Mouse (Mus musculus): Measurements from ENCODE around the gene Ajm1.

DNA sequence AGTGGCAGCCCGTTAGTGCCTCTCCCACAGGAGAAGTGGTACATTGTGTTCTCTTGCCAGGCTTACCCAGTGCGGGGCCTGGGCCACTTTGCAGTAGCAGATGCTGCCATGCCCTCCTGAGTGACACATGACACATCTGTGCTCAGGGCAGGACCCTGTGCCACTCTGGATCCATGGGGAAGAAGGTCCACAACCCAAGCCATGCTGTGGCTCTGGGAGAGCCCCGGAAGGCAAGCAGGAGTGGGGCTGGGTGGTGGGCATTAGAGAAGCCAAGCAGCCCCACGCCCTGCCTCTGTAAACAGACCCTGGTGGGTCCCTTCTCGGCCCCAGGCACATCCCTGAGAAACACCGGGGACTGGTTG, 1.5 kb upstream of the Ajm1 start:
- TF ChIP-seq CTCF (IDR thresholded peaks at IDR 0.05; ENCODE audit: insufficient read depth, low read depth, low read length) (no peak), POLR2A (IDR thresholded peaks at IDR 0.05; ENCODE audit: insufficient read depth, low read depth, low read length) (no peak)
